Mouse (Mus musculus) layer of hippocampus, postnatal 14 days (tissue): ENCODE results near the gene Cdkn1a. TPM values are rescaled to one million over a fixed set of nuclear protein-coding genes. Genes with fewer than 3 reads are reported as not detected.

Source experiments
- total RNA-seq, 2 experiments: library from RNA; stranded (reverse); gene quantifications; 2 replicates each; pipeline ENCODE4 v1.2.3; 2021

The Cdkn1a gene
- total RNA-seq, 2 experiments from 2014 or later: 24.9 to 26.0 TPM

Other genes starting within 250 kb of the Cdkn1a start
- gene Pnpla1, start 232.6 kb upstream of the Cdkn1a start, total RNA-seq: under 1 TPM; 0.18 to 0.26 TPM
- 1 to 10 TPM; 3.2 to 3.8 TPM for gene 4930539E08Rik, start 175.7 kb upstream of the Cdkn1a start, total RNA-seq
- gene Pxt1, start 147.1 kb upstream of the Cdkn1a start, total RNA-seq: not detected
- gene Kctd20, start 139.0 kb upstream of the Cdkn1a start, total RNA-seq: 10 to 100 TPM; 76.2 to 77.7 TPM
- 10 to 100 TPM; 57.0 to 61.1 TPM for gene Stk38, start 83.0 kb upstream of the Cdkn1a start, total RNA-seq
- 100 to 1,000 TPM; 127 to 160 TPM for gene Srsf3, start 58.3 kb upstream of the Cdkn1a start, total RNA-seq
- under 1 TPM; 0.12 to 0.26 TPM for gene Rab44, start 23.2 kb downstream of the Cdkn1a start, total RNA-seq
- 10 to 100 TPM; 42.5 to 48.4 TPM for gene Cpne5, start 147.2 kb downstream of the Cdkn1a start, total RNA-seq
- 10 to 100 TPM; 17.3 to 18.1 TPM for gene Ppil1, start 173.2 kb downstream of the Cdkn1a start, total RNA-seq
- gene BC004004, start 177.8 kb downstream of the Cdkn1a start, total RNA-seq: 10 to 100 TPM; 88.1 to 93.8 TPM
- 1 to 10 TPM; 1.6 to 1.9 TPM for gene Pi16, start 226.7 kb downstream of the Cdkn1a start, total RNA-seq